Mouse (Mus musculus) hindbrain, postnatal 0 days (tissue): ENCODE measurements at regions not wholly inside any gene's neighbourhood (a gene's known extent, or its start where the extent isn't known, plus 50 kb on each side); places are given as distances from the start of the nearest gene placed in this dataset.
A peak's percentile ranks its signal among the peaks of the same experiment; 100 is the strongest.

Experiments
- ATAC-seq: fragments of 200-750 bp; cut with Nextera tagmentation; 2 replicates; pipeline ENCODE4 v1.8.0; 2017; ENCODE audit warnings: mild to moderate bottlenecking, moderate TSS enrichment, moderate library complexity
- DNase-seq: peaks from one replicate; pipeline ENCODE4 v3.0.0-alpha.2; 2015; ENCODE audit warnings: low spot score
- H3K27ac ChIP-seq: fragments of 300-500 bp; sonication (generic); 2 replicates; pipeline ENCODE4 v1.5.1; 2014; ENCODE audit warnings: mild to moderate bottlenecking
- H3K27me3 ChIP-seq: fragments of 300-500 bp; sonication (generic); 2 replicates; pipeline ENCODE4 v1.6.1; 2014; ENCODE audit warnings: low read length, mixed read lengths; ENCODE audit not compliant: insufficient read depth
- H3K36me3 ChIP-seq: fragments of 300-500 bp; sonication (generic); 2 replicates; pipeline ENCODE4 v1.6.1; 2014; ENCODE audit warnings: low read length, mixed read lengths; ENCODE audit not compliant: insufficient read depth
- H3K4me1 ChIP-seq: fragments of 300-500 bp; sonication (generic); 2 replicates; pipeline ENCODE4 v1.6.1; 2014; ENCODE audit warnings: antibody characterized with exemption, low read length, mixed read lengths; ENCODE audit not compliant: insufficient read depth
- H3K4me2 ChIP-seq: fragments of 300-500 bp; sonication (generic); 2 replicates; pipeline ENCODE4 v1.6.1; 2014; ENCODE audit warnings: low read depth, mild to moderate bottlenecking, low read length, moderate library complexity, mixed read lengths
- H3K4me3 ChIP-seq: fragments of 300-500 bp; sonication (generic); 2 replicates; pipeline ENCODE4 v1.5.1; 2014; ENCODE audit warnings: low read length
- H3K9ac ChIP-seq: fragments of 300-500 bp; sonication (generic); replicated peaks from 2 replicates; pipeline ENCODE4 v1.6.1; 2014; ENCODE audit warnings: mild to moderate bottlenecking, low read length, moderate library complexity, mixed read lengths
- H3K9me3 ChIP-seq: fragments of 300-500 bp; sonication (generic); 2 replicates; pipeline ENCODE4 v1.6.1; 2016; ENCODE audit warnings: low read length, mixed read lengths
- CTCF ChIP-seq: IDR thresholded peaks from 2 replicates; pipeline ENCODE4 v1.5.1; 2016; ENCODE audit warnings: antibody characterized with exemption, control low read depth, low read depth
- WGBS: fragments of 180-500 bp; shearing (Covaris S2); extraction: QIAGEN DNeasy Blood & Tissue Kit; methylation state at CpG from one replicate; pipeline ENCODE4 v1.1.7; 2014; 5-methylcytosine and 5-hydroxymethylcytosine counted together

GRCm38 (mm10) chrX:12950928-12951660 lies 120.2 kb upstream of the Usp9x start:
- H3K36me3 ChIP-seq, result no peaks in the 10 kb centered on the region
- H3K9ac ChIP-seq, result no peak overlapping the region
- no peaks in the 10 kb centered on the region for H3K9me3 ChIP-seq
- 75% methylated on average over 5 of the region's 7 CpGs for WGBS
- no peak overlapping the region for H3K27ac ChIP-seq
- H3K4me2 ChIP-seq, result no peak overlapping the region
- no peak for DNase-seq
- H3K27me3 ChIP-seq, result no peaks in the 10 kb centered on the region
- no peak for ATAC-seq
- H3K4me1 ChIP-seq, result no peaks in the 10 kb centered on the region
- H3K4me3 ChIP-seq, result no peak overlapping the region
- TF ChIP-seq CTCF, result no peak

- ATAC-seq (no peak), DNase-seq (no peak)
- Histone ChIP-seq H3K27ac (no peak overlapping the region), H3K9me3 (no peaks in the 10 kb centered on the region), H3K9ac (no peak overlapping the region), H3K36me3 (no peaks in the 10 kb centered on the region), H3K4me1 (no peaks in the 10 kb centered on the region), H3K27me3 (no peaks in the 10 kb centered on the region), H3K4me3 (no peak overlapping the region), H3K4me2 (no peak overlapping the region)
- no peak for TF ChIP-seq CTCF
- 90% methylated on average over 5 of the region's 5 CpGs for WGBS
These were observed 128.8 kb upstream of the Usp9x start for GRCm38 (mm10) chrX:12942451-12942850.

DNA sequence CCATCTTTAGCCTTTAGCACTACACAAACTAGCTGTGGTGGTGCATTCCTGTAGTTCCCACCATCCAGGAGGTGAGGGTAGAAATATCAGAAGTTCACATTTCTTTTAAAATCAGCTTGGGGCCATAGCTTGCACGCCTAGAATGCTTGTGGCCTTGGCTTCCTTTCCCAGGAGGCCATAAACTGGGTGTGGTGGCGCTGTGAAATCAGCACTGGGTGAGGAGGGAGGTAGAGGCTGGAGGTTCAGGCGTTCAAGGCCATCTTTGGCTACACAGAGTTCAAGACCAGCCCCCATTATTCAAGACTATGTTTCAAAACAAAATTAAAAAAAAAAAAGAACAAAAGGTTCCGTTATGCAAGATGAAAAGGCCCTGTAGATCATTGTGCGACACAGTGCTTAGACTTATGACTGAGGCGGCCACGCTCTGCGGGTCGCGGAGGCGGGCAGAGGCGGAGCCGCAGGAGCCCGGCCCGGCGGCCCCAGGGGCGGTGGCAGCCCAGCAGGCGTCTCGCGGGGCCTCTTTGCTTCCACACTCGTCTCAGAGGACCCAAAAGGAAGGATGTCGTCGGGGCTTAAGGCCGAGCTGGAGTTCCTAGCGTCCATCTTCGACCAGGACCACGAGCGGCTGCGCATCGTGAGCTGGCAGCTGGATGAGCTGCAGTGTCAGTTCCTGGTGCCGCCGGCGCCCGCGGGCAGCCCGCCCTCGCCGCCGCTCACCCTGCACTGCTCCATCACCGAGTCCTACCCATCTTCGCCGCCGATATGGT lies 134.7 kb upstream of the Usp9x start:
- no peak overlapping the region for H3K27ac ChIP-seq
- ATAC-seq (peak; percentile 88), DNase-seq (peak; percentile 53)
- no peaks in the 10 kb centered on the region for H3K9me3 ChIP-seq
- H3K4me2 ChIP-seq, result peak overlapping the region; percentile 59
- peak overlapping the region; percentile 41 for H3K4me3 ChIP-seq
- 11% methylated on average over 31 of the region's 43 CpGs for WGBS
- H3K36me3 ChIP-seq, result no peaks in the 10 kb centered on the region
- TF ChIP-seq CTCF, result no peak
- H3K4me1 ChIP-seq, result no peaks in the 10 kb centered on the region
- no peaks in the 10 kb centered on the region for H3K27me3 ChIP-seq
- peak overlapping the region; percentile 48 for H3K9ac ChIP-seq

DNA sequence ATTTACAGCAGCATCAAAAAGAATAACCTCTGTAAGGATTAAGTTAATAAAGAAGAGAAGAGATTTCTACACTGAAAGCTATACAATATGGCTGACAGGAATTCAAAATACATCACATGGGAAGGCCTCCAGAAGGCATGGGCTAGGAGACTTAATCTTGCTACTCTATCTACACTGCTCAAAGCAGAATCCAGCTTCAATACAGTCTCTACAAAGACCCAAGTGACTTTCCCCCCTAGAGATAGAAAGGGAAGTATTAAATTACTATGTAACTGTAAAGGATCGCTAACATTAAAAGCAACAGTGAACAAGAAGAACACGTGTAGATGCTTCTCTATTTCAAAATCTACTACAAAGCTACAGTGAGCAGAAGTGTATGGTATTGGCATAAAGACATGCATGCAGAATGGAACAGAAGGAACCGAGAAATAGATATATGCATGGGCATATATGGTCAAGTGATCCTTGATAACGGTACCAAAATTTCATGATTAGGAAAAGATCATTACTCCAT lies 137.9 kb upstream of the Usp9x start:
- whole genome bisulfite sequencing, result 92% methylated on average over 4 of the region's 4 CpGs
- H3K27me3 ChIP-seq, result no peaks in the 10 kb centered on the region
- no peaks in the 10 kb centered on the region for H3K4me1 ChIP-seq
- H3K36me3 ChIP-seq, result no peaks in the 10 kb centered on the region
- TF ChIP-seq CTCF, result no peak
- no peak overlapping the region for H3K27ac ChIP-seq
- H3K9ac ChIP-seq, result no peak overlapping the region
- no peak overlapping the region for H3K4me3 ChIP-seq
- H3K9me3 ChIP-seq, result no peaks in the 10 kb centered on the region
- H3K4me2 ChIP-seq, result no peak overlapping the region
- ATAC-seq (no peak), DNase-seq (no peak)

GRCm38 (mm10) chrX:12930242-12930641 lies 141.1 kb upstream of the Usp9x start:
- no peaks in the 10 kb centered on the region for H3K36me3 ChIP-seq
- H3K4me2 ChIP-seq, result no peak overlapping the region
- no peaks in the 10 kb centered on the region for H3K27me3 ChIP-seq
- no peak overlapping the region for H3K27ac ChIP-seq
- WGBS, result 59% methylated on average over 2 of the region's 2 CpGs
- H3K9me3 ChIP-seq, result no peaks in the 10 kb centered on the region
- no peak overlapping the region for H3K4me3 ChIP-seq
- H3K4me1 ChIP-seq, result no peaks in the 10 kb centered on the region
- no peak for TF ChIP-seq CTCF
- DNase-seq, result no peak
- no peak overlapping the region for H3K9ac ChIP-seq
- no peak for ATAC-seq

- Histone ChIP-seq H3K27ac (no peak overlapping the region), H3K4me2 (no peak overlapping the region), H3K27me3 (no peaks in the 10 kb centered on the region), H3K9ac (no peak overlapping the region), H3K9me3 (no peaks in the 10 kb centered on the region), H3K4me3 (no peak overlapping the region), H3K36me3 (no peaks in the 10 kb centered on the region), H3K4me1 (no peaks in the 10 kb centered on the region)
- WGBS, result 65% methylated on average over 11 of the region's 11 CpGs
- ATAC-seq (no peak), DNase-seq (no peak)
- no peak for TF ChIP-seq CTCF
These were observed 143.3 kb upstream of the Usp9x start for GRCm38 (mm10) chrX:12927797-12928589.
